Mouse (Mus musculus): ENCODE results near the gene Pde9a. TPM values are rescaled to one million over a fixed set of nuclear protein-coding genes. Genes with fewer than 3 reads are reported as not detected.

Pde9a gene
- 62.5 and 65.2 TPM in 2 replicates for polyA plus RNA-seq (2015; fragmentation: Nextera tagmentation; extraction: Ambion mirVana)

- Histone ChIP-seq H3K36me3 (ENCODE audit: control insufficient read depth, insufficient read depth, low read length) (no peaks in the 10 kb centered on the region), H3K27ac (ENCODE audit: low read length) (peak within 1 kb of the TSS; percentile 44), H3K4me1 (ENCODE audit: control insufficient read depth, insufficient read depth, low read length) (peaks cover 50% of the 10 kb centered on the region), H3K4me2 (ENCODE audit: low read depth, low read length) (peak within 1 kb of the TSS; percentile 93), H3K4me3 (ENCODE audit: low read length) (peak within 1 kb of the TSS; percentile 80), H3K9ac (ENCODE audit: low read depth, low read length) (peak within 1 kb of the TSS; percentile 84), H3K9me3 (ENCODE audit: control insufficient read depth, low read length) (no peaks in the 10 kb centered on the region), H3K27me3 (replicated peaks; ENCODE audit: control insufficient read depth, insufficient read depth, low read length) (no peaks in the 10 kb centered on the region)
- peak; percentile 73 for ATAC-seq
- WGBS, result 2% methylated on average over 42 of the region's 56 CpGs
These were observed at the start of gene Pde9a for GRCm38 (mm10) chr17:31385671-31386665. Gene Pde9a, plus strand, starts transcription at chr17:31386210.

- 86% methylated on average over 2 of the region's 2 CpGs for WGBS
- Histone ChIP-seq H3K4me1 (ENCODE audit: control insufficient read depth, insufficient read depth, low read length) (no peaks in the 10 kb centered on the region), H3K36me3 (ENCODE audit: control insufficient read depth, insufficient read depth, low read length) (peaks cover 8% of the 10 kb centered on the region), H3K4me3 (ENCODE audit: low read length) (no peak overlapping the region), H3K27ac (ENCODE audit: low read length) (no peak overlapping the region), H3K27me3 (replicated peaks; ENCODE audit: control insufficient read depth, insufficient read depth, low read length) (no peaks in the 10 kb centered on the region), H3K9me3 (ENCODE audit: control insufficient read depth, low read length) (no peaks in the 10 kb centered on the region), H3K4me2 (ENCODE audit: low read depth, low read length) (no peak overlapping the region), H3K9ac (ENCODE audit: low read depth, low read length) (no peak overlapping the region)
- ATAC-seq, result no peak
These were observed 46.2 kb upstream of the Pde9a start for GRCm38 (mm10) chr17:31339769-31340168.

GRCm38 (mm10) chr17:31342191-31342590, 43.8 kb upstream of the Pde9a start:
- H3K4me3 ChIP-seq (ENCODE audit: low read length), result no peak overlapping the region
- H3K27ac ChIP-seq (ENCODE audit: low read length), result no peak overlapping the region

GRCm38 (mm10) chr17:31344172-31344801, 41.7 kb upstream of the Pde9a start:
- no peak for ATAC-seq
- Histone ChIP-seq H3K27ac (ENCODE audit: low read length) (no peak overlapping the region), H3K27me3 (replicated peaks; ENCODE audit: control insufficient read depth, insufficient read depth, low read length) (no peaks in the 10 kb centered on the region), H3K4me3 (ENCODE audit: low read length) (no peak overlapping the region), H3K36me3 (ENCODE audit: control insufficient read depth, insufficient read depth, low read length) (peaks cover 14% of the 10 kb centered on the region), H3K4me2 (ENCODE audit: low read depth, low read length) (no peak overlapping the region), H3K9ac (ENCODE audit: low read depth, low read length) (no peak overlapping the region), H3K4me1 (ENCODE audit: control insufficient read depth, insufficient read depth, low read length) (no peaks in the 10 kb centered on the region), H3K9me3 (ENCODE audit: control insufficient read depth, low read length) (no peaks in the 10 kb centered on the region)
- WGBS, result 48% methylated on average over 5 of the region's 5 CpGs

More at GRCm38 (mm10) chr17:31342191-31342590, 43.8 kb upstream of the Pde9a start:
- Histone ChIP-seq H3K4me1 (ENCODE audit: control insufficient read depth, insufficient read depth, low read length) (no peaks in the 10 kb centered on the region), H3K4me2 (ENCODE audit: low read depth, low read length) (no peak overlapping the region), H3K9me3 (ENCODE audit: control insufficient read depth, low read length) (no peaks in the 10 kb centered on the region), H3K36me3 (ENCODE audit: control insufficient read depth, insufficient read depth, low read length) (peaks cover 14% of the 10 kb centered on the region), H3K27me3 (replicated peaks; ENCODE audit: control insufficient read depth, insufficient read depth, low read length) (no peaks in the 10 kb centered on the region), H3K9ac (ENCODE audit: low read depth, low read length) (no peak overlapping the region)
- 74% methylated on average over 6 of the region's 6 CpGs for WGBS
- ATAC-seq, result no peak

GRCm38 (mm10) chr17:31344816-31345215, 41.2 kb upstream of the Pde9a start:
- Histone ChIP-seq H3K36me3 (ENCODE audit: control insufficient read depth, insufficient read depth, low read length) (peaks cover 14% of the 10 kb centered on the region), H3K4me1 (ENCODE audit: control insufficient read depth, insufficient read depth, low read length) (no peaks in the 10 kb centered on the region), H3K9ac (ENCODE audit: low read depth, low read length) (no peak overlapping the region), H3K4me2 (ENCODE audit: low read depth, low read length) (no peak overlapping the region), H3K9me3 (ENCODE audit: control insufficient read depth, low read length) (no peaks in the 10 kb centered on the region), H3K27me3 (replicated peaks; ENCODE audit: control insufficient read depth, insufficient read depth, low read length) (no peaks in the 10 kb centered on the region), H3K4me3 (ENCODE audit: low read length) (no peak overlapping the region), H3K27ac (ENCODE audit: low read length) (no peak overlapping the region)
- 76% methylated on average over 3 of the region's 3 CpGs for WGBS
- ATAC-seq, result no peak

- 94% methylated on average over 5 of the region's 5 CpGs for WGBS
These were observed 37.9 kb upstream of the Pde9a start for GRCm38 (mm10) chr17:31348129-31348528.

GRCm38 (mm10) chr17:31349388-31349787, 36.6 kb upstream of the Pde9a start:
- Histone ChIP-seq H3K27ac (ENCODE audit: low read length) (no peak overlapping the region), H3K4me1 (ENCODE audit: control insufficient read depth, insufficient read depth, low read length) (no peaks in the 10 kb centered on the region), H3K4me3 (ENCODE audit: low read length) (no peak overlapping the region), H3K36me3 (ENCODE audit: control insufficient read depth, insufficient read depth, low read length) (peaks cover 8% of the 10 kb centered on the region; the same call in 1 of the 2 replicates), H3K4me2 (ENCODE audit: low read depth, low read length) (no peak overlapping the region), H3K27me3 (replicated peaks; ENCODE audit: control insufficient read depth, insufficient read depth, low read length) (no peaks in the 10 kb centered on the region), H3K9me3 (ENCODE audit: control insufficient read depth, low read length) (no peaks in the 10 kb centered on the region), H3K9ac (ENCODE audit: low read depth, low read length) (no peak overlapping the region)
- WGBS, result 75% methylated on average over 12 of the region's 12 CpGs
- ATAC-seq, result no peak

More at GRCm38 (mm10) chr17:31348129-31348528, 37.9 kb upstream of the Pde9a start:
- Histone ChIP-seq H3K4me2 (ENCODE audit: low read depth, low read length) (no peak overlapping the region), H3K9ac (ENCODE audit: low read depth, low read length) (no peak overlapping the region), H3K4me3 (ENCODE audit: low read length) (no peak overlapping the region), H3K36me3 (ENCODE audit: control insufficient read depth, insufficient read depth, low read length) (peaks cover 8% of the 10 kb centered on the region; the same call in 1 of the 2 replicates), H3K4me1 (ENCODE audit: control insufficient read depth, insufficient read depth, low read length) (no peaks in the 10 kb centered on the region), H3K27ac (ENCODE audit: low read length) (no peak overlapping the region), H3K9me3 (ENCODE audit: control insufficient read depth, low read length) (no peaks in the 10 kb centered on the region), H3K27me3 (replicated peaks; ENCODE audit: control insufficient read depth, insufficient read depth, low read length) (no peaks in the 10 kb centered on the region)
- no peak for ATAC-seq

- H3K9ac ChIP-seq (ENCODE audit: low read depth, low read length), result no peak overlapping the region
- H3K4me1 ChIP-seq (ENCODE audit: control insufficient read depth, insufficient read depth, low read length), result no peaks in the 10 kb centered on the region
- H3K27ac ChIP-seq (ENCODE audit: low read length), result no peak overlapping the region
- H3K36me3 ChIP-seq (ENCODE audit: control insufficient read depth, insufficient read depth, low read length), result 0 out of 2 replicates have a peak, but pooled peaks cover 3% of the 10 kb centered on the region
- H3K4me3 ChIP-seq (ENCODE audit: low read length), result no peak overlapping the region
- whole genome bisulfite sequencing, result 70% methylated on average over 8 of the region's 8 CpGs
- H3K9me3 ChIP-seq (ENCODE audit: control insufficient read depth, low read length), result no peaks in the 10 kb centered on the region
- no peak for ATAC-seq
- H3K27me3 ChIP-seq (replicated peaks; ENCODE audit: control insufficient read depth, insufficient read depth, low read length), result no peaks in the 10 kb centered on the region
- no peak overlapping the region for H3K4me2 ChIP-seq (ENCODE audit: low read depth, low read length)
These were observed 34.0 kb upstream of the Pde9a start for GRCm38 (mm10) chr17:31351984-31352383.

GRCm38 (mm10) chr17:31353255-31353654, 32.8 kb upstream of the Pde9a start:
- Histone ChIP-seq H3K4me2 (ENCODE audit: low read depth, low read length) (no peak overlapping the region), H3K4me3 (ENCODE audit: low read length) (no peak overlapping the region), H3K4me1 (ENCODE audit: control insufficient read depth, insufficient read depth, low read length) (no peaks in the 10 kb centered on the region), H3K9ac (ENCODE audit: low read depth, low read length) (no peak overlapping the region), H3K9me3 (ENCODE audit: control insufficient read depth, low read length) (no peaks in the 10 kb centered on the region), H3K27me3 (replicated peaks; ENCODE audit: control insufficient read depth, insufficient read depth, low read length) (no peaks in the 10 kb centered on the region), H3K36me3 (ENCODE audit: control insufficient read depth, insufficient read depth, low read length) (0 out of 2 replicates have a peak, but pooled peaks cover 3% of the 10 kb centered on the region), H3K27ac (ENCODE audit: low read length) (no peak overlapping the region)
- WGBS, result 82% methylated on average over 2 of the region's 2 CpGs
- no peak for ATAC-seq
